Mouse (Mus musculus): Measurements from ENCODE around the gene Atp6v0b.

- TF ChIP-seq CTCF (IDR thresholded peaks at IDR 0.05) (no peak), EP300 (IDR thresholded peaks at IDR 0.05) (no peak)
Observed at GRCm38 (mm10) chr4:117884146-117884545, 3.0 kb downstream of the Atp6v0b start.
